Mouse (Mus musculus) hindbrain, embryonic 11.5 days (tissue): ENCODE results near the gene Ppfibp1. TPM values are rescaled to one million over a fixed set of nuclear protein-coding genes. Genes with fewer than 3 reads are reported as not detected.

Source experiments
- ATAC-seq: fragments of 200-750 bp; cut with Nextera tagmentation; 2 replicates; pipeline ENCODE4 v1.8.0; 2017; ENCODE audit warnings: mild to moderate bottlenecking, moderate TSS enrichment, moderate library complexity; ENCODE audit not compliant: low FRiP score
- DNase-seq: peaks from one replicate; pipeline ENCODE4 v3.0.0-alpha.2; 2015; ENCODE audit warnings: low spot score
- H3K27ac ChIP-seq: fragments of 300-500 bp; sonication (generic); 2 replicates; pipeline ENCODE4 v1.5.1; 2014; ENCODE audit warnings: mild to moderate bottlenecking, low read depth, low read length
- H3K27me3 ChIP-seq: fragments of 300-500 bp; sonication (generic); 2 replicates; pipeline ENCODE4 v1.6.1; 2014; ENCODE audit warnings: mild to moderate bottlenecking, low read length, moderate library complexity, mixed read lengths; ENCODE audit not compliant: control insufficient read depth, insufficient read depth
- H3K36me3 ChIP-seq: fragments of 300-500 bp; sonication (generic); 2 replicates; pipeline ENCODE4 v1.6.1; 2014; ENCODE audit warnings: mild to moderate bottlenecking, low read length, moderate library complexity, mixed read lengths; ENCODE audit not compliant: control insufficient read depth, insufficient read depth
- H3K4me1 ChIP-seq: fragments of 300-500 bp; sonication (generic); replicated peaks from 2 replicates; pipeline ENCODE4 v1.6.1; 2014; ENCODE audit warnings: low read length, mixed read lengths; ENCODE audit not compliant: control insufficient read depth, insufficient read depth
- H3K4me2 ChIP-seq: fragments of 300-500 bp; sonication (generic); replicated peaks from 2 replicates; pipeline ENCODE4 v1.6.1; 2014; ENCODE audit warnings: mild to moderate bottlenecking, low read depth, low read length
- H3K4me3 ChIP-seq: fragments of 300-500 bp; sonication (generic); 2 replicates; pipeline ENCODE4 v1.5.1; 2014; ENCODE audit warnings: low read depth, low read length
- H3K9ac ChIP-seq: fragments of 300-500 bp; sonication (generic); 2 replicates; pipeline ENCODE4 v1.6.1; 2014; ENCODE audit warnings: low read depth, low read length
- H3K9me3 ChIP-seq: fragments of 300-500 bp; sonication (generic); 2 replicates; pipeline ENCODE4 v1.6.1; 2016; ENCODE audit warnings: low read length; ENCODE audit not compliant: control insufficient read depth
- WGBS: fragments of 180-500 bp; shearing (Covaris S2); extraction: QIAGEN DNeasy Blood & Tissue Kit; methylation state at CpG from one replicate; pipeline ENCODE4 v1.1.7; 2014; 5-methylcytosine and 5-hydroxymethylcytosine counted together
- polyA plus RNA-seq: library from polyadenylated mRNA; unstranded; fragments of >200 nt; fragmentation: Nextera tagmentation; extraction: Ambion mirVana; gene quantifications from 2 replicates; pipeline ENCODE4 v1.2.1, GENCODE M21; 2014

The Ppfibp1 gene
- 29.0 and 36.1 TPM in 2 replicates for polyA plus RNA-seq

GRCm38 (mm10) chr6:146887958-146888659 is at the start of gene Ppfibp1:
Gene Ppfibp1, plus strand, starts transcription at chr6:146888487.
- H3K27ac ChIP-seq, result 0 out of 2 replicates have a peak within 1 kb of the TSS, but pooled peaks have one; percentile 36
- H3K36me3 ChIP-seq, result no peaks in the 10 kb centered on the region
- H3K9ac ChIP-seq, result peak within 1 kb of the TSS; percentile 81
- H3K27me3 ChIP-seq, result no peaks in the 10 kb centered on the region; the same call in 1 of the 2 replicates
- ATAC-seq (peak; percentile 96), DNase-seq (peak; percentile 97)
- WGBS, result under 1% methylated on average over 61 of the region's 80 CpGs
- peak within 1 kb of the TSS; percentile 76 for H3K4me3 ChIP-seq
- no peaks in the 10 kb centered on the region; the same call in 1 of the 2 replicates for H3K4me1 ChIP-seq
- H3K9me3 ChIP-seq, result no peaks in the 10 kb centered on the region
- peak within 1 kb of the TSS; percentile 79 for H3K4me2 ChIP-seq

DNA sequence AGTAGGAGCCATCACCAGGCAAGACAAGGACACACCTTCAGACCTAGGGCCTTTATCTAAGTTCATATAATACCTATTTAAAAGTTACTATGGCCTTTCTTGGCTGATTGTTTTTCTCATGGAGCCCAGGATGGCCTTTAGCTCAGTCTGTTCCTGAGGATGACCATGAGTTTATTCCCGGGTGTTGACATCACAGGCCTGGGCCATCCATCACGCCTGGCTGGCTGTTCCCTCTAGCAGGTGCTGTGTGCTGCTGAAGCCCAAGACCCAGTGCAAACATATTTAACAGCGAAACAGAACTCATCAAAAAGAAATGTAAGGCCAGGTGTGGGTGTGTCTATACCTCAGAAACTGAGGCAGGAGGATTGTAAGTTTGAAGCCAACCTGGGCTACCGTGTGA is 49.4 kb upstream of the Ppfibp1 start:
- H3K9me3 ChIP-seq, result no peaks in the 10 kb centered on the region
- H3K4me2 ChIP-seq, result no peak overlapping the region
- no peaks in the 10 kb centered on the region for H3K4me1 ChIP-seq
- ATAC-seq (no peak), DNase-seq (no peak)
- H3K27me3 ChIP-seq, result no peaks in the 10 kb centered on the region
- H3K9ac ChIP-seq, result no peak overlapping the region
- no peak overlapping the region for H3K4me3 ChIP-seq
- H3K27ac ChIP-seq, result no peak overlapping the region
- 92% methylated on average over 4 of the region's 4 CpGs for WGBS
- H3K36me3 ChIP-seq, result no peaks in the 10 kb centered on the region

DNA sequence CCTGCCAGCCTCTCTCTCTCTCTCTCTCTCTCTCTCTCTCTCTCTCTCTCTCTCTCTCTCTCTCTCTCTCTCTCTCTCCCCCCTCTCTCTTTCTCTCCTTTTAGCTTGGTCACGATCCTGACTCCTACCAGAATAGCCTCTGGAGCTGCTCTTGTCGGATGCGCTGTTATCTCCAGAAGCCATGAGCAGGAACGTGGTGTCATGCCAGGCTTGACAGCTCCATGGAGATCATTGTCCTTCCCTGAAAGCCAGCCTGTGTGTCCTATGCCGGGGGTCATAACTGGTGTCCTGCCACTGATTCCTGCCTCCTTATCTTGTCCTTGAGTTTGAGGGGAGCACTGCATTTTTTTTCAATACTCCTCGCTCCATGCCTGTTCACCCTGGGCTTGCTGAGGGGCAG is 43.4 kb upstream of the Ppfibp1 start:
- WGBS, result 84% methylated on average over 6 of the region's 6 CpGs
- no peak for ATAC-seq
- no peak overlapping the region for H3K27ac ChIP-seq

DNA sequence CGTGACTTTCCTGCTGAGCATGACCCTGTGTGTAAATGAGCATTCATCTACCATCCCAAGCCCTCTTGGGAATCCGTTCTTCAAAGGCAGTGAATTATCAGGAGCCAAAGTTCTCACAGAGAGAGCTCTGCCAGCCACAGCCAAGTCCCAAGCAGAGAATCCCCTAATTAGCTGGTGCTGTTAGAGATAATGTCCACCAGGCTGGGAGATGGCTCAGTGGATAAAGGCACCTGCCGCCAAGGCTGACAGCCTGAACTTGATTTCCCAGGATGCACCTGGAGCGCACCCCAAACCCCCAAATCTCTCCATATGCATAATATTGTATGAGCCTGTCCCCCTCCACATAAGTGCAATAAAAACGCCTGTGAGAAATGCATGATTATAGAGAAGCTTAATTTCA is 42.9 kb upstream of the Ppfibp1 start:
- H3K9me3 ChIP-seq, result no peaks in the 10 kb centered on the region
- no peak overlapping the region for H3K27ac ChIP-seq
- no peaks in the 10 kb centered on the region for H3K27me3 ChIP-seq
- H3K9ac ChIP-seq, result no peak overlapping the region
- no peaks in the 10 kb centered on the region for H3K36me3 ChIP-seq
- WGBS, result 79% methylated on average over 5 of the region's 5 CpGs
- ATAC-seq (no peak), DNase-seq (no peak)
- no peak overlapping the region for H3K4me3 ChIP-seq
- H3K4me1 ChIP-seq, result no peaks in the 10 kb centered on the region
- no peak overlapping the region for H3K4me2 ChIP-seq

More for the DNA sequence above, 43.4 kb upstream of the Ppfibp1 start:
- Histone ChIP-seq H3K4me1 (no peaks in the 10 kb centered on the region), H3K9ac (no peak overlapping the region), H3K4me3 (no peak overlapping the region), H3K9me3 (no peaks in the 10 kb centered on the region), H3K27me3 (no peaks in the 10 kb centered on the region), H3K4me2 (no peak overlapping the region), H3K36me3 (no peaks in the 10 kb centered on the region)
- DNase-seq, result no peak

GRCm38 (mm10) chr6:146845961-146846750 is 42.1 kb upstream of the Ppfibp1 start:
- H3K4me2 ChIP-seq, result no peak overlapping the region
- H3K36me3 ChIP-seq, result no peaks in the 10 kb centered on the region
- WGBS, result 83% methylated on average over 15 of the region's 15 CpGs
- no peaks in the 10 kb centered on the region for H3K9me3 ChIP-seq
- no peaks in the 10 kb centered on the region for H3K4me1 ChIP-seq
- no peak overlapping the region for H3K9ac ChIP-seq
- H3K27me3 ChIP-seq, result no peaks in the 10 kb centered on the region
- no peak overlapping the region for H3K4me3 ChIP-seq
- DNase-seq, result no peak
- no peak overlapping the region for H3K27ac ChIP-seq
- ATAC-seq, result no peak

DNA sequence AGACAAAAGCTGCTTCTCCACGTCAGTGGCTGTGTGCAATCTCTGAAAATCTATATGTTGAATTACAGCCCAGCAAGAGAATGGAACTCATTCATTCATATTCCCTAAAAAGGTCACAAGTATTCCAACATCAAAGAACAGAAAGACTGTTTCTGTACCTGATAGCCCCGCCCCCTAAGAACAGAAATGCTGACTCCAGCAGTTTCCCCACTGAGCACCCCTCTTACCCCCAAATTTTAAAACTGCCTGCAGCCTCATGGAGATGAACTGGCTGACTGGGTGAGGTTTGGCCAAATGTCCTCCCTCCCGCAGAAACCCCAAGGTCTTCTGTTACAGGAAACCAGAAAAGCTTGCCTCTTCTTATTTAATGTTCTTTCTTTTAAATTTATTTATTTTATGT is 40.9 kb upstream of the Ppfibp1 start:
- 76% methylated on average over 3 of the region's 3 CpGs for WGBS
- no peak for ATAC-seq

GRCm38 (mm10) chr6:146848281-146848680 is 40.0 kb upstream of the Ppfibp1 start:
- Histone ChIP-seq H3K4me3 (no peak overlapping the region), H3K4me1 (no peaks in the 10 kb centered on the region), H3K9ac (no peak overlapping the region), H3K27ac (no peak overlapping the region), H3K9me3 (no peaks in the 10 kb centered on the region), H3K4me2 (no peak overlapping the region), H3K27me3 (no peaks in the 10 kb centered on the region), H3K36me3 (no peaks in the 10 kb centered on the region)
- 84% methylated on average over 3 of the region's 3 CpGs for WGBS
- ATAC-seq (no peak), DNase-seq (no peak)

More for the DNA sequence above, 40.9 kb upstream of the Ppfibp1 start:
- Histone ChIP-seq H3K4me2 (no peak overlapping the region), H3K27ac (no peak overlapping the region), H3K4me3 (no peak overlapping the region), H3K9me3 (no peaks in the 10 kb centered on the region), H3K36me3 (no peaks in the 10 kb centered on the region), H3K9ac (no peak overlapping the region), H3K4me1 (no peaks in the 10 kb centered on the region), H3K27me3 (no peaks in the 10 kb centered on the region)
- DNase-seq, result no peak

- WGBS, result 78% methylated on average over 4 of the region's 4 CpGs
- DNase-seq (no peak), ATAC-seq (no peak)
- Histone ChIP-seq H3K27ac (no peak within 1 kb of the TSS), H3K9ac (no peak within 1 kb of the TSS), H3K27me3 (no peaks in the 10 kb centered on the region), H3K9me3 (no peaks in the 10 kb centered on the region), H3K4me3 (no peak within 1 kb of the TSS), H3K4me2 (no peak within 1 kb of the TSS), H3K36me3 (no peaks in the 10 kb centered on the region), H3K4me1 (no peaks in the 10 kb centered on the region)
Measured at GRCm38 (mm10) chr6:146850050-146850449, 38.2 kb upstream of the Ppfibp1 start, which contains the start of gene Smco2. Gene Smco2, plus strand, starts transcription at chr6:146850104.
